Mouse (Mus musculus) heart, embryonic 12.5 days (tissue): ENCODE measurements around the gene Ush2a. TPM values are rescaled to one million over a fixed set of nuclear protein-coding genes. Genes with fewer than 3 reads are reported as not detected.

Source experiments
- ATAC-seq: fragments of 200-750 bp; cut with Nextera tagmentation; 2 replicates; pipeline ENCODE4 v1.8.0; 2017; ENCODE audit warnings: moderate TSS enrichment, moderate library complexity; ENCODE audit not compliant: insufficient number of reproducible peaks, low FRiP score
- H3K27ac ChIP-seq: fragments of 300-500 bp; sonication (generic); 2 replicates; pipeline ENCODE4 v1.5.1; 2016; ENCODE audit warnings: mild to moderate bottlenecking, moderate library complexity; ENCODE audit not compliant: poor library complexity, severe bottlenecking
- H3K27me3 ChIP-seq: fragments of 300-500 bp; sonication (generic); replicated peaks from 2 replicates; pipeline ENCODE4 v1.6.1; 2016; ENCODE audit warnings: mild to moderate bottlenecking, moderate library complexity
- H3K36me3 ChIP-seq: fragments of 300-500 bp; sonication (generic); 2 replicates; pipeline ENCODE4 v1.6.1; 2016; ENCODE audit warnings: mild to moderate bottlenecking, moderate library complexity
- H3K4me1 ChIP-seq: fragments of 300-500 bp; sonication (generic); replicated peaks from 2 replicates; pipeline ENCODE4 v1.6.1; 2016; ENCODE audit warnings: mild to moderate bottlenecking
- H3K4me2 ChIP-seq: fragments of 300-500 bp; sonication (generic); 2 replicates; pipeline ENCODE4 v1.6.1; 2016; ENCODE audit warnings: mild to moderate bottlenecking, moderate library complexity
- H3K4me3 ChIP-seq: fragments of 300-500 bp; sonication (generic); 2 replicates; pipeline ENCODE4 v1.5.1; 2016; ENCODE audit warnings: mild to moderate bottlenecking
- H3K9ac ChIP-seq: fragments of 300-500 bp; sonication (generic); 2 replicates; pipeline ENCODE4 v1.6.1; 2016; ENCODE audit warnings: mild to moderate bottlenecking, moderate library complexity
- H3K9me3 ChIP-seq: fragments of 300-500 bp; sonication (generic); replicated peaks from 2 replicates; pipeline ENCODE4 v1.6.1; 2016; ENCODE audit warnings: mild to moderate bottlenecking, moderate library complexity
- WGBS: fragments of 180-500 bp; shearing (Covaris S2); methylation state at CpG from one replicate; pipeline ENCODE4 v1.1.7; 2016; 5-methylcytosine and 5-hydroxymethylcytosine counted together
- polyA plus RNA-seq: library from polyadenylated mRNA; unstranded; fragments of >200 nt; fragmentation: Nextera tagmentation; extraction: Ambion mirVana; gene quantifications from 2 replicates; pipeline ENCODE4 v1.2.1, GENCODE M21; 2016

Ush2a gene
- polyA plus RNA-seq, result 0.08 TPM in 1 of 2 replicates, not detected in the other

- Histone ChIP-seq H3K4me2 (no peak within 1 kb of the TSS), H3K36me3 (no peaks in the 10 kb centered on the region), H3K27ac (no peak within 1 kb of the TSS), H3K27me3 (no peaks in the 10 kb centered on the region), H3K9ac (no peak within 1 kb of the TSS), H3K4me3 (no peak within 1 kb of the TSS), H3K9me3 (no peaks in the 10 kb centered on the region), H3K4me1 (peaks cover 1% of the 10 kb centered on the region; the same call in 1 of the 2 replicates)
- WGBS, result 70% methylated on average over 10 of the region's 10 CpGs
- no peak for ATAC-seq
These were observed at the start of gene Ush2a for GRCm38 (mm10) chr1:188261903-188262682. Ush2a (plus strand) TSS chr1:188262023.

DNA sequence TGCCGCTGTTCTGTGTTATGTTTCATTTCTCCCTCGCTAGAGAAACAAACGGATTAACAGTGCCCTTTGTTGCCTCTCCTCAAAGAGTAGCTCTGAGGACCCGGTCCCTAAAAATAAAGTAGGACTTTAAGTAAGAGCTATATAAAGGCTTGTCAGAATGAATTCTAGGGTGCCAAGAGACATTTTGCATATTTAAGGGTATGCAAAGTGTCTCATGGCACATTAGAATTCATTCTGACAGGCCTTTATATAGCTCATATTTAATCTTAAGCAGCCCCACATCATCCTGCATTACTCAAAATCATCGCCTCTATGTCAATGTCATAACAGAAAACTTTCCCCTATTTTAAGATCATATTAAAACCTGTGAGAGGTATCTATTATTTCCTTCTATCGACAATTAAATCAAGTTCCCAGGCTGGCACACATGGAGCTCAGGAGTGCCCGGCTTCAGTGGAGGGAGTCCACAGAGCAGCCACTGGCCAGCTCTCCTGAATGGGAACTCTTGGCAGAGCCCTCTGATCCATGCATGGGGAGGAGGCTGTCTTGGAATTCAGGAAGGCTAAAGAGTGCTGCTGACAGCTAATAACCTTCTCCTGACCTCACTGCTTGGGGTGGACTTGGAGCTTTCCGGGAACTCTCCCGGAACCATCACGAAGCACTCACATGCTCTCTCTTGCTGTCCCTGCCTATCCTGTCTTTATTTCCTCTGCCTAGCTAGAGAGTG, 46.8 kb upstream of the Ush2a start:
- Histone ChIP-seq H3K9ac (no peak overlapping the region), H3K36me3 (peaks cover 13% of the 10 kb centered on the region; the same call in 1 of the 2 replicates), H3K27ac (peak overlapping the region; percentile 68), H3K4me2 (peak overlapping the region; percentile 13; the same call in 1 of the 2 replicates), H3K4me3 (no peak overlapping the region), H3K4me1 (peaks cover 6% of the 10 kb centered on the region), H3K27me3 (no peaks in the 10 kb centered on the region), H3K9me3 (no peaks in the 10 kb centered on the region)
- peak; percentile 29; the same call in 1 of the 2 replicates for ATAC-seq
- WGBS, result 42% methylated on average over 10 of the region's 10 CpGs

GRCm38 (mm10) chr1:188221226-188221792, 40.5 kb upstream of the Ush2a start:
- WGBS, result 85% methylated on average over 4 of the region's 4 CpGs
- Histone ChIP-seq H3K4me2 (no peak overlapping the region), H3K4me3 (no peak overlapping the region), H3K9ac (no peak overlapping the region), H3K27me3 (no peaks in the 10 kb centered on the region), H3K4me1 (no peaks in the 10 kb centered on the region), H3K36me3 (no peaks in the 10 kb centered on the region), H3K27ac (no peak overlapping the region), H3K9me3 (no peaks in the 10 kb centered on the region)
- ATAC-seq, result no peak

DNA sequence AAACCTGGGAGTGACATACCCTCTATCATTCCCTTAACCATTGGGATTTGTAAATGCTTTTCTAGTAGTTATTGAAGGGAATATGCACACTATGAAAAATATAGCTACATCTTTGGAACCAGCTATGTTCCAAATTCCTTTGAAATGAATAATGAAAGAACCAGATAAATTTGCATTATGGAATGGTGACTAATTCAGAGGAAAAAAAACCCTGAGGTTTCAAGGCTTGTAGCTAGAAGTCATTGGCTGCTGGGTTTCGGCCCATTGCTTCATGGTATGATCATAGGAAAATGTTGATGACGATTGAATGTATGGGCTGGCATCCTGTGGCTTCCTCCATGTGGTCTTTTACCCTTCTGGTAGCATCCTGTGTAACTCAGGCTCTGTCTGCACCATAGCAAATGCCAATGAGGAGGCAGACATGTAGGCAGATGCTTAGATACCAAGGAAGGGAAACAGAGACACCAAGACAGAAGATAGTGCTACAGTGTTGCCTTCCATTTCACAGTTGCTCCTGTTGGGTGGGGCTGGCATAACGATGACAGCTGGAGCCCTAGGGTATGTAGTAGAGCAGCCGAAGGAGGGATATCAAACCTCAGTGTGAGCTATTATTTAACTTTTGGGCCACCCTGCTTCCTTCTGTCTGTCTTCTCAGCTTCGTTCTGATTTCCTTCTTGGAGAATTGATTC, 28.6 kb upstream of the Ush2a start:
- Histone ChIP-seq H3K9ac (no peak overlapping the region), H3K9me3 (no peaks in the 10 kb centered on the region), H3K27me3 (no peaks in the 10 kb centered on the region), H3K4me1 (no peaks in the 10 kb centered on the region), H3K36me3 (no peaks in the 10 kb centered on the region), H3K4me3 (no peak overlapping the region), H3K27ac (no peak overlapping the region), H3K4me2 (no peak overlapping the region)
- 75% methylated on average over 5 of the region's 5 CpGs for WGBS
- ATAC-seq, result no peak

- Histone ChIP-seq H3K36me3 (no peaks in the 10 kb centered on the region), H3K9me3 (no peaks in the 10 kb centered on the region), H3K9ac (no peak overlapping the region), H3K4me3 (no peak overlapping the region), H3K27ac (no peak overlapping the region), H3K4me1 (peaks cover 14% of the 10 kb centered on the region), H3K27me3 (no peaks in the 10 kb centered on the region), H3K4me2 (no peak overlapping the region)
- ATAC-seq, result no peak
These were observed 23.2 kb upstream of the Ush2a start for GRCm38 (mm10) chr1:188238636-188239035.

DNA sequence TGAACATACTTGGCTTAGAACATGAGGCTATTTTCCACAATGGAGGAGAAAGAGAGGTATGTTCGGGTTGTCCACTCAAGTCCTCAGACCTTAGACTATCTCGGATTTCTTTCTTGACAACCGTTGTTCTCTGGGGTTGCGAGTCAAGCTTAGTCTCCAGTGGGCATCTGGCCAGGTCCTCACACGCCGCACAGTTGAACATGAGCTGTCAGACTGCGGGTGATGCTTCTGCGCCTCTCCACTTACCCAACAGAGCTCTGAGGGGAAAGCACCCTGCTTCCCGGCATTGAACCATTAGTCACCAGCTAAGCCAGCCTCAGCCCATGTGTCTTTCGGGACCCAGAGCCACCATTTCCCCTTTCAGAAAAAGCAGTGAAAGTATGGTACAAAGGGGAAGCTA, 20.1 kb upstream of the Ush2a start:
- Histone ChIP-seq H3K4me3 (no peak overlapping the region), H3K4me1 (peaks cover 14% of the 10 kb centered on the region), H3K9me3 (no peaks in the 10 kb centered on the region), H3K27me3 (no peaks in the 10 kb centered on the region), H3K9ac (no peak overlapping the region), H3K36me3 (no peaks in the 10 kb centered on the region), H3K27ac (no peak overlapping the region), H3K4me2 (no peak overlapping the region)
- ATAC-seq, result no peak
- WGBS, result 85% methylated on average over 10 of the region's 10 CpGs

DNA sequence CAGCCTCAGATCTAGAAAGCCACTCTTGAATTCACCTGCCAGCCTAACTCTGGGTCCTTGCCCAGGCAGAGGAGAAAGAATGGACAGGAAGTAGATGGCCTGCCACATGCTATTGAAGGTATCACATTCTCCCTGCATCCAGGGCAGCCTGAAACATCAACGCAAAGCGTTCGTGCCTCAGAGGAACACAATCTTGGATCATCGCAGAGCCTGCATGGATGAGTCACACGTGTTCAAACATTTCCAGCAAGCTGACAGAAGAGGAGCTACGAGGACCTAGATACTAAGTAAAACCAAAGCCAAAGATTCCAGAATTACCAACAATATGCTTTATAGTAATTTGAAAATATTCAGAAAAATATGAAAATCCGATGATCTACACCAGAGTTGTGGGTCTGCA, 4.3 kb upstream of the Ush2a start:
- WGBS, result 81% methylated on average over 7 of the region's 7 CpGs
- Histone ChIP-seq H3K27me3 (no peaks in the 10 kb centered on the region), H3K9me3 (0 out of 2 replicates have a peak, but pooled peaks cover 3% of the 10 kb centered on the region), H3K9ac (no peak overlapping the region), H3K27ac (no peak overlapping the region), H3K36me3 (no peaks in the 10 kb centered on the region), H3K4me3 (no peak overlapping the region), H3K4me2 (no peak overlapping the region), H3K4me1 (no peaks in the 10 kb centered on the region; the same call in 1 of the 2 replicates)
- ATAC-seq, result no peak

GRCm38 (mm10) chr1:188260259-188261107, 1.3 kb upstream of the Ush2a start:
- no peak overlapping the region for H3K27ac ChIP-seq
- H3K4me1 ChIP-seq, result no peaks in the 10 kb centered on the region; the same call in 1 of the 2 replicates
- H3K4me2 ChIP-seq, result no peak overlapping the region
- 65% methylated on average over 6 of the region's 6 CpGs for WGBS
- H3K36me3 ChIP-seq, result no peaks in the 10 kb centered on the region
- H3K27me3 ChIP-seq, result no peaks in the 10 kb centered on the region
- no peak overlapping the region for H3K4me3 ChIP-seq
- no peak overlapping the region for H3K9ac ChIP-seq
- no peak for ATAC-seq
- H3K9me3 ChIP-seq, result no peaks in the 10 kb centered on the region

DNA sequence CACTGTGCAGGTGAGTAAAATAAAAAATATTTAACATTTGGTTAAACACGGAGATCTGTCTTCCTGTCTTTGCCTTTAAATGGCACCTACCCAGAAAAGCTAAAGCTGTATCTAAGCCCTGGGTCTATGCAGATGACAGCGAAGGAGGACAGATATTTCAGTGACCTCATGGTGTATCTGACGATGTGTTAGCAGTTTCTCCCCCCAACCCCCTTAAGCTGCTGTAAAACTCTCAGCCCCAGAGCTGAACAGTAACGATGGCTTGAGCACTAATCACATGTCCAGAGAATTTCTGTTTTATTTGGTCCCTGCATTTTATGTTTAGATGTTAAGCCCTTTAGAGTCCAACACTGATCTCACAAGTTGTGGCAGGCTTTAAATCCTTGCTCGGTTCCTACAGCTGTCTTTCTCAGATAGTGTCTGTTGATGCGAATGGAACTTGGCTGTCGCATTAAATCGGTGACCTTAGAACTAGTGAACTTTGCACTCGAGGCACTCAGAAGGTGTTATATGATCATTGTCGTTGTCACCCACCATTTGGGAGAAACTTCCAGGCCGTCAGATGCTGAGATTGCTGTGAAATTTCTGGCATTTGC, 5.4 kb downstream of the Ush2a start:
- Histone ChIP-seq H3K27ac (no peak overlapping the region), H3K36me3 (no peaks in the 10 kb centered on the region), H3K27me3 (no peaks in the 10 kb centered on the region), H3K4me1 (peaks cover 8% of the 10 kb centered on the region; the same call in 1 of the 2 replicates), H3K4me3 (no peak overlapping the region), H3K9me3 (no peaks in the 10 kb centered on the region), H3K9ac (no peak overlapping the region), H3K4me2 (peak overlapping the region; percentile 29)
- 34% methylated on average over 11 of the region's 11 CpGs for WGBS
- ATAC-seq, result no peak

GRCm38 (mm10) chr1:188269071-188269470, 7.2 kb downstream of the Ush2a start:
- 85% methylated on average over 6 of the region's 6 CpGs for WGBS
- Histone ChIP-seq H3K9ac (no peak overlapping the region), H3K4me2 (no peak overlapping the region), H3K27me3 (no peaks in the 10 kb centered on the region), H3K9me3 (no peaks in the 10 kb centered on the region), H3K4me1 (peaks cover 8% of the 10 kb centered on the region; the same call in 1 of the 2 replicates), H3K27ac (no peak overlapping the region), H3K36me3 (no peaks in the 10 kb centered on the region), H3K4me3 (no peak overlapping the region)
- no peak for ATAC-seq
